Mouse (Mus musculus) E14TG2a.4 (cell line): ENCODE measurements around the gene Lgals8.

Experiments
- CTCF ChIP-seq: conservative IDR thresholded peaks from 2 replicates; pipeline ENCODE4 v1.5.1; 2014; ENCODE audit warnings: low read length
- POU5F1 ChIP-seq: IDR thresholded peaks from 2 replicates; pipeline ENCODE4 v1.6.1; 2014; ENCODE audit warnings: low read length, borderline replicate concordance

DNA sequence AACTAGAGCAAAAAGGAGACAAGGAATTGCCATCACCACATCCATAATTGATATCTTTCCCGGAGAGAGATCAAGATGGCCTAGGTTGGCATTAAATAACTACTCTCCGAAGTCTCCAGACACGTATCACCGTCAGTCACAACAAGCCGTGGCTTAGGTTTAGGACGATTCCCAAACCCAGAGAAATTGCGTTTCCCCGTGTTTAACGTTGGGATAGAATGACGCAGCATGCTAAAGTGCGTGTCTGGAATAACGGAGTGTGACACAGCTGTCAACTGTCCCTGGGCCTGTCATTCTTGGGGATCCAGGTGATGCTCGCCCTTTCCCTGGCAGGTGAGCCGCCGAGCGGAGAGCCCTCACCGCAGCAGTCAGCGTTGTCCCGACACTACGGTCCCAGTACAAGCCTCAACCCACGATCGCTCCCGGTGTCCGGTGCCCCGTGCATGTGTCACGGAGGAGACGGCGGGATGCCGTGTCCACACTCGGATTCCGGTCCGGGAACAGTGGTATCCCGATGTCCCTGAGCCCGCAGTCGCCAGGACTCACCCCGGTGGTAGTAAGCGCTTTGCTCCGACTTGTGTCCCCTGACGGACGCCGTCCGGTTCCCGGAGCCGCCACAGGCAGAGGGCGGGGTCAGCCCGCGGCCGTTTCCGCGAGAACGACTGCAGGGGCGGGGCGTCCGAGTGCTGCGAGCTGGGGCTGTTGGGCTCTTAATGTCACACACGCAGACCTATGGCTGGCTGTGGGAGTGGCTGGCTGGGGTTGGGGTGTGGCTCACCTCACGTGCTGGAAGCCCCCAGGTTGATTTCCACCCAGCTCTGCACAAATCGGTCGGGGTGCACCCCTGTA is 3.6 kb downstream of the Lgals8 start:
- TF ChIP-seq CTCF (no peak), POU5F1 (no peak)
